Mouse (Mus musculus) c-Kit-negative CD71-positive TER-119-positive erythroid progenitor cells, embryonic 14.5 days (primary cell): Measurements from ENCODE around the gene Tbc1d5.
A peak's percentile ranks its signal among the peaks of the same experiment; 100 is the strongest.

Experiments used
- DNase-seq: peaks from one replicate; pipeline ENCODE4 v3.0.0-alpha.2; 2013; ENCODE audit warnings: low read depth, low spot score

Gene Tbc1d5

GRCm38 (mm10) chr17:50879910-50880309, 299.2 kb downstream of the Tbc1d5 start:
- no peak for DNase-seq

GRCm38 (mm10) chr17:50876451-50876850, 302.7 kb downstream of the Tbc1d5 start:
- DNase-seq: no peak

GRCm38 (mm10) chr17:50874067-50874466, 305.1 kb downstream of the Tbc1d5 start:
- DNase-seq: no peak

GRCm38 (mm10) chr17:50872600-50872999, 306.6 kb downstream of the Tbc1d5 start:
- no peak for DNase-seq

- no peak for DNase-seq
Observed at GRCm38 (mm10) chr17:50867297-50867696, 311.9 kb downstream of the Tbc1d5 start.

- no peak for DNase-seq
Observed at GRCm38 (mm10) chr17:50864781-50865180, 314.4 kb downstream of the Tbc1d5 start.

- no peak for DNase-seq
Observed at GRCm38 (mm10) chr17:50853220-50853619, 325.9 kb downstream of the Tbc1d5 start.

- DNase-seq: no peak
Observed at GRCm38 (mm10) chr17:50851382-50851781, 327.8 kb downstream of the Tbc1d5 start.

GRCm38 (mm10) chr17:50814089-50814488, 365.1 kb downstream of the Tbc1d5 start:
- DNase-seq: no peak

GRCm38 (mm10) chr17:50813580-50813979, 365.6 kb downstream of the Tbc1d5 start:
- no peak for DNase-seq

GRCm38 (mm10) chr17:50805631-50806030, 373.5 kb downstream of the Tbc1d5 start:
- no peak for DNase-seq

- no peak for DNase-seq
Observed at GRCm38 (mm10) chr17:50803234-50803633, 375.9 kb downstream of the Tbc1d5 start.

GRCm38 (mm10) chr17:50802380-50802779, 376.8 kb downstream of the Tbc1d5 start:
- no peak for DNase-seq

- DNase-seq: peak; percentile 13
Observed at GRCm38 (mm10) chr17:50795445-50796095, 383.6 kb downstream of the Tbc1d5 start.

GRCm38 (mm10) chr17:50791671-50792070, 387.5 kb downstream of the Tbc1d5 start:
- DNase-seq: no peak

- no peak for DNase-seq
Observed at GRCm38 (mm10) chr17:50788835-50789234, 390.3 kb downstream of the Tbc1d5 start.

- no peak for DNase-seq
Observed at GRCm38 (mm10) chr17:50775247-50775646, 403.9 kb downstream of the Tbc1d5 start.

GRCm38 (mm10) chr17:50764387-50764786, 414.8 kb downstream of the Tbc1d5 start:
- DNase-seq: no peak

- DNase-seq: no peak
Observed at GRCm38 (mm10) chr17:50763407-50763806, 415.7 kb downstream of the Tbc1d5 start.

- DNase-seq: no peak
Observed at GRCm38 (mm10) chr17:50762231-50762630, 416.9 kb downstream of the Tbc1d5 start.

- no peak for DNase-seq
Observed at GRCm38 (mm10) chr17:50761082-50761481, 418.1 kb downstream of the Tbc1d5 start.

- DNase-seq: no peak
Observed at GRCm38 (mm10) chr17:50753356-50754138, 425.6 kb downstream of the Tbc1d5 start.

- no peak for DNase-seq
Observed at GRCm38 (mm10) chr17:50752753-50753152, 426.4 kb downstream of the Tbc1d5 start.
